Mouse (Mus musculus) mouse embryonic stem cell (cell line): ENCODE measurements around the gene Mpped2.

Experiments used
- in situ Hi-C, 2 experiments: fragments of 300-500 bp; cut with MboI; formaldehyde crosslinking; loops; 1 replicate in 1 of 2; 3 replicates in 1 of 2; pipeline ENCODE4 v1.14.3; 2019 to 2020; ENCODE audit warnings: low sequenced_read_pairs in 2 of 2, low pct_unique_long_range_greater_than_20kb in 1 of 2, mixed read lengths in 1 of 2; ENCODE audit not compliant: unreplicated experiment in 1 of 2

Mpped2 gene

DNA sequence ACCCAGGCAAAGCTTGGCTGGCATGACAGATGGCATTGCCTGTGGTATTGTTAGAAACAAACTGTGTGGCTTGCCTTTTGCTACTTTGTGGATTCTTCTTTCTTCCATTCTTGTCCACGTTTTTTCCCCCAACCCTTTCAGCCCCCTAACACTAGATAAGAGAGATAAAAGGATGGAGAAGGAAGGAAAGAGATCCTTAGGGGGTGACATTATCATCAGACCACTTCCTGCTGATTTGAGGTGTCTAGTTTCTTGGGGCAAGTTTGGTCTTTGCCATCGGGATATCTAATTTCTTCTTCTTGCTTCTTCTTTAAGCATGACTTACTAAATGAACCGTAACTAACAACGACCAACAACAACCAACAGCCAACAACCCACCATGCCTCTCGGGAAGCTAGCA lies 40.3 kb downstream of the Mpped2 start:
- in situ Hi-C loops: no loop called here

DNA sequence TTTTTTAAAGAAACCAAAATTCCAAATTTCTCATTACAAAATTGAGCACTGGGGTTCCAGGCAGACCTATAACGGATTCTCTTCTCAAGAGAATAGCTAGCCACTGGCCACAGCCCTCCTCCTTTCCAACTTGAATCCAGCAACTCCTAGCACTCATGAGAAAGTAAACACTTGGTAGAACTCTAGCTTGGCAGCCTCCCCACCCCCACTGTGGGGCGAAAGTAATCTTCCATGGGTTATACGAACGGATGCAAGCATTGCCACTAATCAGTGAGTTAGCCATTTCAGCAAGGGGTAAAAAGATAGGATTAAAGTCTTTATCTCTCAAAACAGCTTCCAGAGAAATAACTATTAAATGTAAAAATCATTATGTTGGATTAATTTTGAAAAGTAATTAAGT lies 40.9 kb downstream of the Mpped2 start:
- in situ Hi-C loops: no loop called here

DNA sequence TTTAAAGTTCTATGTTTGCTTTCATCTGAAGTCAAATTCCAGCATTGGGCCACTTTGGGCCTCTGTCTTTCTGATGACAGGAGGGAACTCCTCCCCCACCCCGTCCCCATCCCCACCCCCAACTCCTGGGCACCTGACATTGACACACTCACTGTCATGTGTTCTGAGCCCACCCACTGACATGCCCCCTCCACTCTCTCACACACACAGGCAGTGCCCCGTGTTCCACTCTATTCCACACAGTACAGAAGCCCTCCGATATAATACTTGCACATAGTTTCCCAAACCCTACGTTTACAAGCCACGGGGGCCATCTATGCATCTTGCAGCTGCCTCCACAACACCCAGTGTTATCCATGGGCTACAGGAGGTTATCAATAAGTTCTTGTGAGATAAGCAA lies 42.1 kb downstream of the Mpped2 start:
- in situ Hi-C loops: no loop called here

DNA sequence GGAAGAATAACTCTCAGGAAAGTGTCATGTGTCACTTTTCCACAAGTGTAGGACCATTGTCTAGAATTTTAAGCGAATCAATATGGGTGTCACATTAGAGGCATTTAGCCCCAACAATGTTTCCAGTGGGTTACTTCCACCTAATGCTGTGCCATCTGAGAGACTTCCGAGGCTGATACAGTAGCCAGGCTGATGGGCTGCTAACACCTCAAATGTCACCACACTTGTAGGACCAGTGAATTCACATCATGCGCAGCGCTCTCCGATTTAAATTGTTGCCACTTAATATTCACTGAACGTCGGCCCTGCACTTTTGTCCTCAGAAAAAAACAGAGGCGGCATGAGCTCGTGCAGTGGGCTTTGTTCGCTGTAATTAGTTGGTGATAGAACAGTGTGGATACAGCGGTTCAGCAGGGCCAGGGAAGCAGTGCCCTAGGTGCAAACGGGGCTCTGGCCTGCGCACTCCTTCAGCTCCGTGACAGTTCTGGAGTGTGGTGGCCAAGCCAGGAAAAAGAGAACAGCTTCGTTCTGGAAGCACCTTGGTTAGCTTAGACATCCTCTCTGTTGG lies 42.8 kb downstream of the Mpped2 start:
- in situ Hi-C loops: no loop called here

DNA sequence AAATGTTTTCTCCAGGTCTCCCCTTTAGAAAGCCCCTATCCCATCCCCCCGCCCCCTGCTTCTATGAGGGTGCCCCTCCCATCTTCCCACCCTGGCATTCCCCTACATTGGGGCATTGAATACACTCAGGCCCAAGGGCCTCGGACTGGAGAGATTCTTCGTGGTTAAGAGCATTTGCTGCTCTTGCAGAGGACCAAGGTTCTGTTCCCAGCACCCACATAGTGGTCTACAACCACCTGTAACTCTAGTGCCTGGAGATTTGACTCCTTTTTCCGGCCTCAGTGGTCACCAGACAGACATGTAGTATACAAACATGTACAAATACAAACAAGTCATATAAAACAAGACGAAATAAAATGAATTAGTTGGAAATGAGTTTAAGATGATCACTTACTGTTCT lies 45.9 kb downstream of the Mpped2 start:
- in situ Hi-C loops: no loop called here

DNA sequence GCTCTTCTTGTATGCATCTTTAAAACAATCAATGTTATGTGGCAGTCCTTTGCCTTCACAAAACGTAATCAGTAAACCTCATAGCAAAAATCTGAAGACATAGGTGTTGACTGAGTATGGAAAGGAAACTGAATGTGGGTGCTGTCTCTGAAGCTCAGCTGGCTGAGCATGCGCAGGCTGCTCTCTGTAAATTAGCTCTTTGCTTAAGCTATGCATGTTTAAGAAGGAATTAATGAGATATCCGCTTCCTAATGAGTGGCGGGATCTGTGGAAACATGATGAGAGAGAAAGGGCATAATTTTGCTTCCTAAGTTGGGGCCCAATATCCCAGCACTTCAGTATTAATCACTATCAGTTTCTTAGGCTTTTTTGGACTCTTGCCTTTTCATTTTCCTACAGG lies 51.0 kb downstream of the Mpped2 start:
- in situ Hi-C loops: no loop called here

DNA sequence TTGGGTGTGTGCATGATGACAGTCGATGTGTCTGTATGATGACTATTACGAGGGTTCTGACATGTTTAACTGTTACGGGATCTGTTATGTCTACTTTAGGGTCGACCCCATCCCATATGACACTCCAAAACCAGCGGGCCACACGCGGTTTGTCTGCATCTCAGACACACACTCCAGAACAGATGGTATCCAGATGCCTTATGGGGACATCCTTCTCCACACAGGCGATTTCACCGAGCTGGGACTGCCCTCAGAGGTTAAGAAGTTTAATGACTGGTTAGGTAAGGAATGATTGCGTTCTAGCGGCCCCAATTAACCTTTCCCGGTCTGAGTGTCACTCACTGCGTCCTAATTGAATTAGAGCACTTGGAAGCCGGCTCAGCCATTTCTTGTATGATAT lies 51.5 kb downstream of the Mpped2 start:
- in situ Hi-C loops: no loop called here

DNA sequence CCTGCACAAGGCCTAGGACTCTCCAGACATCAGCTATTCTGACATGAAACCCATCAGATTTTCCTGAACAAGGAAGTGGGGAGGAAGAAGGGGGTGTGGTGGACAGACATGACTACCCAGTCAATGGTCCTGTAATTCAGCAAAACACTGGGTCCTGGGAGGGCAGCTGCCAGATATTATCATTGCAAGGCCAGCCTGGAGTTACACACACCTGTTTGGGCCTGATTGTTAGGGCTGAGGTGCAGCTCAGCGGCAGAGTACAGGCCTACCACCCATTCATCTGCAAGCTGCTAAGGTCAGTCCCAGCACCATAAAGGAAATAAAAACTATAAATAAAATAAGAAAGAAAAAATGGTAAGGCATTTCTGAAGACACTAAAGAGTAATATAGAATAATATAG lies 52.3 kb downstream of the Mpped2 start:
- in situ Hi-C loops: no loop called here

DNA sequence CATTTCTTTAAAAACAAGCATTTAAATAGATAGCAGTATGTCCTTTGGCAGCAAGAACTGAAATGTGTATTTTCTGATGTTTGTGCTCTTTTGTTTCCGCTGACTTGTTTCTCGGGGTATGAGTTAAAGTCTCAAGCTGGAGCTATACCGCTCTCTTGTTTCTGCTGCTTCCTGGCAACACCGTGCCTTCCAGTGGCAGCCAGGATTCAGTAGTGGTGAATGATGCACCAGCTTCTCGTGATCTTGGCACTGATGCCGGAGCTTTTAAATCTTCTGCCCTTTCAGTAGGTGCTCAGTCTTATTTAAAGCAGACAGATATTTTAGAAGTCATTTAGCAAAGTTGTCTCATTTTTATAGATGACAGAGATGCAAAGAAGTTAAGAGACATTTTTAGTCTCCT lies 53.1 kb downstream of the Mpped2 start:
- in situ Hi-C loops: no loop called here

DNA sequence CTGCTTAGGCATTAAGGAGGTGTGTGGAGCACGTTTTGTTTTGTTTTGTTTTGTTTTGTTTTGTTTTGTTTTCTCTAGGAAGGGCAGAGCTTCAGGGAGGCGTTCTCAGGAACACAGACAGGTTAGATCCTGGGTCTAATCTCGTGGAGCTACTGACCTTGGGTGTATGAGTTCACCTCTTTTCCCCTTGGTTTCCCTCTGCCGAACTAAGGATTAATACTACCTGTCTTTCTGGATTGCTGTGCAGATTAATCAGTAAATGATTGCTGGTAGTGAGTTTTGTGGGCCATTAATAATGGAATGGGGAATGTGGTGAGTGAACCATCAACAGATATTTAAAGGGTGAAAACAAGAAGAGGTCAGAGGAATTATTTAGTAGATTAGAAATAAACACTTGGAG lies 53.8 kb downstream of the Mpped2 start:
- in situ Hi-C loops: no loop called here

DNA sequence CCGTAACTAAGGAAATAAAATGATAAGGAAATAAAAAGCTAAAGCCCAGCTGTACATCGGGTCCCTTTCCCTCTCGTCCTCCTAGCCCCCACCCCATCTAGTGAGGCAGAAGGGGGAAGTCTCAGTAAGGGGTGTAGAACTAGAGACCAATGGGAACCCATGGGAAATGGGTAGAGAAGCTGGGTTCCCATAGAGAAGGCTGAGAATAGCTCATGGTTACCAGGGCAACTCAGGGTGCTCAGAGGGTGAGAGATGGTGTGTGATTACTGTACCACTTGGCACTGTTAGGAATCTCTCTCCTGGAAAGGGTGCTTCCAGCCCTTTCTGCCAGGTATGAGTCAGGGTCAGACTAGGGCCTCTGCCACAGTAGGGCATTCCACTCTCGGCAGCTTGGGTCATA lies 54.3 kb downstream of the Mpped2 start:
- in situ Hi-C loops: no loop called here

DNA sequence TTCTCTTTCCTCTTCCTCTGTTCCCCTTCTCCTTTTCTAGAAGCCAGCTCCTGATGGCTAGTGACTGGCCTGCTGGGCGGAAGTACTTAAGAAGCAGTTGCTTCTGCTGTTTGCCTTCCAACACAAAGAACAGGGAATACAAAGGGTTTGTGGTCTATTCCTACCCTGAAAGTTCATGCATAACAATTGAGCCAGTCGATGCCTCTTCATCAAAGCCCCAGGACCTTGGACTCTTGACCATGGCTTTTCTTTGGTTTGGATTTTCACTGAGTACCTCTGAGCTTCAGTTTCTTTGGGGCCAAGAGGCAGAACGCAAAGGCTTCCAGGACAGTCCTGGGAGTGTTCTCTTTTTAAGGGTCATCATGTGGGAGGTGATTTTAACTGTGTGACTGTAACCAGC lies 57.8 kb downstream of the Mpped2 start:
- in situ Hi-C loops: no loop called here

DNA sequence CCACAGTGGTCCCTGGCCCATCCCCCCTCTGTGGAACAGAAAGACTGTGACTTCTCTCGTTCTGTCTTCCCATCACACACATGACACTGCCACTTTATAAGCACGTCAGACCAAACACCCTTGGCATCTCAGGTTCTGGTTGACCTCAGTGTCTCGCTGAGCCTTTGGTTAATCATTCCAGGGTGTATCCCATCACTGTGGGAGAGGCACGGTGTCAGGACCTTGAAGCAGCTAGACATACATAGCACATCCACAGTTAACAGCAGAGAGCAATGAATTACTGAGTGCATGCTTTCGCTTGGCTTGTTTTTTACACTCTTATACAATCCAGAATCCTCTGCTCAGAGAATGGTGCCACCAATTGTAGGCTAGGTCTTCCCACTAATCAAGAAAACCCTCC lies 60.6 kb downstream of the Mpped2 start:
- in situ Hi-C loops: no loop called here

DNA sequence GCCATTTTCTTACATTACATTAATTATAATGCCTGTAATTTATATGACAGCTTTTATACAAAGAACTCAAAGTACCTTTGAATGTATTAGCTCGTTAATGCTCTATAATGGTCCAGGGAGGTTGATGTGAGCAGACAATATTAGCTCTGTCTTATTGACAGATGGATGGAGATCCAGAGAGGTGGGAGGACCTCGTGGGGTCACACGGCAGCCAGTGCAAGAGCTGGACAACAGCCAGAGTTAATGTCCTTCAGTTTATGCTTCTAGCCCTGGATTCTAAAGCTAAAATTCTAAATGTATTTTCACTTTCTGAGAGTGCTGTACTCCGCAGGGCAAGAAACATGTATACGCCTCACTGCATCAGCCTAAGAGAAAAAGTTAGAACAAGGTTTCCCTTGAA lies 61.6 kb downstream of the Mpped2 start:
- in situ Hi-C loops: no loop called here

DNA sequence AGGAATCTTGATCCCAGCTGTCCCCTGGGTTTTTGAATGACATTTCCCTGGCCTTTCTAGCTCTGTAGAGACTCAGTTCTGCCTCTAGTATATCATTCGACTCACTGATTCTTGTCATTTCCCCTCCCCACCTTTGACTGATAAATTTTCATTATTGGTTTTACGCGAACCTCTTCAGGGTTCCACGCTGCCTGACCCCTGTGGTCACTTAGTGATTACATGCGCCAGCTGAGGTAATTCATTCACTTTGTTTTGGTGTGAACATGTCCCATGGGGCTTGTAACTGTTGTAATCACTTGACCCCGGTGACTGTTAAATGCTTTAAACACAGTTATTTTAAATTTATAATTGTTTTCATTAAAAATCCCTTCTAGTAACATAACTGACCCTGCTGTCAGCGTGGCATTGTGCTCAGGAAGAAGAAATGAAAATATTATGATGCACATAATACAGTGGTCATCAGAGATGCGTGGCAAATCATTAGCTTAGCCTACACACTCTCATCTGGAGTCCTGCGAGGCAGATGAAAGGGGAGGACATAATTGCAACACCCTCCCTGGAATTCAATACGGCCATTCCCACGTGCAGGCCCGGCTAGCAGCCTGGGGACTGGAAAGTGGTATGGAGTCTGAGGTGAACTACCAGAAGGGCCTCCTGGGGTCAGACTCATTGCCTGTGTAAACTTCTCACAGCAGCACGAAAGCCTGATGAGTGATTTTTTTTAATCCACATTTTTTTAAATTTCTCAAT lies 63.5 kb downstream of the Mpped2 start:
- in situ Hi-C loops: no loop called here

DNA sequence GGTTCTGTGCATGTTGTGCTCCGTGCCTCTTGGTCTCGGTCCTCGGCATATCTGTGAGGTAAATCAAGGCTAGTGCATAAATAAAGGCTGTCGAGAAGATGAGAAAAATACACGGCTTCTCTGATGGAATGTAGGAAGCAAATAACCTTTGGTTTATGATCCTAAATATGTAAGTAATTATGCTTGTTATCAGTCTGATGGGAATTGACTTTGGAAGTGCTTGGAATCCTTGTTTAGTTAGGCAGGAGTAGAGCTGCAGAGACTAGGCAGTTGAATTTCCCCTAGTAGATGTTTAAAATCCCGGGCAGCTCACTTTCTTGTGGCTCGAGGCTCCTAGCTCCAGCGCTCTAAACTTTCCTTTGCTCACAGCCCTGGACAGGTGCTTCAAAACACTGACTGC lies 69.9 kb downstream of the Mpped2 start:
- in situ Hi-C loops: no loop called here

DNA sequence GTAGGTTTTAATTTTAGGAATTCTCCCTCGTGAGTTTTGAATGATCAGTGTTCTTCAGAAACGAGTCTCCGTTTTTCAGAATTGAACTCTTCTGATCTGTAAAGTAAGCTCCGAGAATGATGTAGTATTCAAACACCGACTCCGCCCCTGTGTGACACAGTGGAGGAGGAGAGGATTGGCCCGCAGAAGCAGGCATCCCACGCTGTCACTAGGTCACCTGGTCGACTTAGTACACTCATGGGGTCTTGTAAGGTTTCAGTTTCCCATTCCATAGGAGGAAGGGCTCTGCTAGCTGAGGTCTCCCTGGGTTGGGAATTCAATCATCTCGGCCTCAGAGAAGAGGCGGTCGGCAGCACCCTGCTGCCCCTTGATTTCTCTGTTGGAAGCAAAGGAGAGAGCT lies 76.2 kb downstream of the Mpped2 start:
- in situ Hi-C loops: no loop called here

DNA sequence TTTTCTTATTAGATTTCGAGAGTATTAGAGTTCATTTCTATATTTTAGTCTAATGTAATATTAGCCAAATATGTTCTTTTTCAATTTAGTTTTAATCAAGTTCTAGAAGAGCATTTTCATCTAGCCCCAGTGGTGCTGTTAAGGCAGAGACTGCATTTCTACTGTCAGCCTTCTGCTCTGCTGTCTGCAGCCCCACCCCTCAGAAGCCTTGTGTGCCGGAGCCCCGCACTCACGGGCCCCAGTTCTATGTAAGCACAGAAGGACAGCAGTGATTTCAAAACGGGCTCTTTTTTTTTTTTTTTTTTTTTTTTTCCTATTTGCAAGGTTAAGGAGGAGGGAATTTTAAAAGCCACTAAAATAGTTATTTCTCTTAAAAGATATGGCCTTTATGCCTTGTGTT lies 79.6 kb downstream of the Mpped2 start:
- in situ Hi-C loops: no loop called here

DNA sequence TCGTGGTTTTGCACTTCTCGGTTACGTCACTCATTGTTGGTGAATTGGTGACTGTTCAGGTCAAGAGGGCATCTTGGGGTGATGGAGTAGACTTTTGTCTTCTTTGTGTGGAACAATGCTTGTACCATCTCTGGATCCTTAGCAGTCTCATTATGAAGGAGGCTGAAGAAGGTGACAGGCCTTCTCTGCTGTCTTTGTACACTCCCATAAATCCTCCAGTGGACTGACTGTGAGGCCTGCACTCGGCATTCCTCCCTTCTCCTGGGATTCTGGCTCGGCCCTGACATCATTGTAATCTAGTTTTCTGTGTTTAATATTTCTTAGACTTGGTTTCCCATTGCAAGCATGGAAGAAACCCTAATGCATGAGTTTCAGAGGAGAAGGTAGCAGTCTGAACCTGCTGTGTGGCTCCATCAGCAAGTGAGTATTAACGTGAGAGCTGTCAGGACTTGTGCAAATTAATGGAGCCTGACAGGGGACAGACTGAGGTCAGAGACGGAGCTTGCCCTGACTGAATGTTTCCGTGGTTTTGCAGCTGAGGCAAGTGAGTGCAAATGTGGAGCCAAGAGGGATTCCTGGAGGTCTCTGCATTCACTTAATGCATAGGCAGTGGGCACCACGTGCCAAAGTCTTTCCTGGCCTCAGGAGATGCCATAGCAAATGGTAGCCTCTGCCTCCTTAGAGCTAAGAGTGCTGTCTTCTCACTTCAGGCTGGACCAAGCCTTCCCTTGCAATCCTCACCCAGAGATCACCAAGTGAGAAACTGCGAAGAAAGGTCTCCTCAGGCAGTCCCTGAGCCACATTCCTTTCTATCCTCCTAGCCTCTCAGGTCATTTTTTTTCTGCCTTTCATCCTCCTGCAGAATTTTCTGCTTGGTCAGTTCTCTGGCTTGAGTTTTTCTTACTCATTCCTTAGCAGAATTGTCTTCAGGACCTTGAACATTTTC lies 81.5 kb downstream of the Mpped2 start:
- in situ Hi-C loops: no loop called here

DNA sequence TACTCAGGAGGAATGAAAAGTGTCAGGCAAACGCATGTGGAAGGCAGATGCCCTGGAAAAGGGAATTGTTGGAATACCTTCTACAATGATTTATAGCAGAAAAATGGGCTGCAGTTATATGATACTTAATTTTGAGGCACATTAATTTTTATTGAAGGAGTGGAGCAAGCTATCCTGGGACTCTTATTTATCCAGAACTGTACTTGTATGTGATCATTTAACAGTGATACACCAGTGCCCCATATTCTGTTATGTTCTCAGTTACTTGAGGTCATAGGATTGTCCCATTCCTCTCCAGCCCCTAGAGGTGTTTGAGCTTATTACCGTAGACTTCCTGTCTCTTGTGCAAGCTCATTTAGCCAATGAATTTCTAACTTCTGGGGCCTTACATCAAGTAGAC lies 82.9 kb downstream of the Mpped2 start:
- in situ Hi-C loops: no loop called here
